Mouse (Mus musculus) CH12.LX (cell line): ENCODE measurements around the gene Them7. TPM values are rescaled to one million over a fixed set of nuclear protein-coding genes. Genes with fewer than 3 reads are reported as not detected.
A peak's percentile ranks its signal among the peaks of the same experiment; 100 is the strongest.

Experiments used
- DNase-seq: peaks from one replicate; pipeline ENCODE4 v3.0.0-alpha.2; 2013; ENCODE audit errors: extremely low read depth
- H3K27ac ChIP-seq: 2 replicates; pipeline ENCODE4 v1.5.1; 2012; ENCODE audit warnings: low read depth, mild to moderate bottlenecking, control low read depth, moderate library complexity; ENCODE audit not compliant: insufficient read depth
- H3K27me3 ChIP-seq: replicated peaks from 2 replicates; pipeline ENCODE3; 2012; ENCODE audit warnings: inconsistent platforms
- H3K36me3 ChIP-seq, 2 experiments: replicated peaks in 1 of 2; 2 replicates each; pipeline versions ENCODE3 to v1.6.1; 2012; ENCODE audit warnings: inconsistent platforms in 1 of 2, low read length in 1 of 2, mild to moderate bottlenecking in 1 of 2, mixed read lengths in 1 of 2, moderate library complexity in 1 of 2; ENCODE audit not compliant: control insufficient read depth in 1 of 2, insufficient read depth in 1 of 2
- H3K4me1 ChIP-seq, 2 experiments: 2 replicates each; pipeline ENCODE4 v1.6.1; 2012; ENCODE audit warnings: inconsistent platforms in 1 of 2, moderate library complexity in 1 of 2; ENCODE audit not compliant: insufficient read depth in 2 of 2, control insufficient read depth in 1 of 2
- H3K4me2 ChIP-seq: 2 replicates; pipeline ENCODE4 v1.6.1; 2012; ENCODE audit warnings: low read depth, mild to moderate bottlenecking, control low read depth; ENCODE audit not compliant: poor library complexity, insufficient read depth, severe bottlenecking
- H3K4me3 ChIP-seq, 3 experiments: fragments of 150-350 bp in 1 of 3; sonication (generic) in 1 of 3; replicated peaks in 1 of 3; 2 replicates each; pipeline versions ENCODE3 to v1.5.1; 2011 to 2012; ENCODE audit warnings: low read depth in 2 of 3, low read length in 2 of 3, mild to moderate bottlenecking in 2 of 3, moderate library complexity in 2 of 3, control low read depth in 1 of 3, improper control_type of control experiment in 1 of 3, inconsistent platforms in 1 of 3, mixed read lengths in 1 of 3; ENCODE audit not compliant: poor library complexity in 1 of 3
- H3K79me2 ChIP-seq: replicated peaks from 2 replicates; pipeline ENCODE4 v1.6.1; 2012; ENCODE audit warnings: mild to moderate bottlenecking, moderate library complexity; ENCODE audit not compliant: control insufficient read depth, poor library complexity, insufficient read depth, severe bottlenecking; ENCODE audit errors: extremely low read depth
- H3K9ac ChIP-seq: 2 replicates; pipeline ENCODE4 v1.6.1; 2012; ENCODE audit warnings: low read depth, mild to moderate bottlenecking, control low read depth, moderate library complexity; ENCODE audit not compliant: insufficient read depth
- H3K9me3 ChIP-seq: replicated peaks from 2 replicates; pipeline ENCODE3; 2012; ENCODE audit warnings: low read length, inconsistent platforms, mixed read lengths
- CHD2 ChIP-seq: IDR thresholded peaks from 2 replicates; pipeline ENCODE4 v1.6.1; 2011; ENCODE audit warnings: low read length, improper control_type of control experiment
- CTCF ChIP-seq, 2 experiments: IDR thresholded peaks in 1 of 2; conservative IDR thresholded peaks in 1 of 2; 2 replicates each; pipeline ENCODE4 v1.5.1; 2011 to 2012; ENCODE audit warnings: low read depth in 2 of 2, low read length in 2 of 2, improper control_type of control experiment in 1 of 2, inconsistent platforms in 1 of 2, mild to moderate bottlenecking in 1 of 2, moderate library complexity in 1 of 2
- E2F4 ChIP-seq: IDR thresholded peaks from 2 replicates; pipeline ENCODE4 v1.6.1; 2011; ENCODE audit warnings: low read depth, low read length, improper control_type of control experiment; ENCODE audit not compliant: insufficient replicate concordance
- EP300 ChIP-seq: IDR thresholded peaks from 2 replicates; pipeline ENCODE4 v1.6.1; 2011; ENCODE audit warnings: low read length, improper control_type of control experiment
- ETS1 ChIP-seq: conservative IDR thresholded peaks from 2 replicates; pipeline ENCODE4 v1.6.1; 2012; ENCODE audit warnings: low read depth, mild to moderate bottlenecking, inconsistent platforms, low read length, improper control_type of control experiment, moderate library complexity
- GABPA ChIP-seq: IDR thresholded peaks from 2 replicates; pipeline ENCODE4 v1.6.1; 2012; ENCODE audit warnings: low read depth, low read length, improper control_type of control experiment, inconsistent platforms; ENCODE audit not compliant: insufficient replicate concordance
- IRF4 ChIP-seq: IDR thresholded peaks from 2 replicates; pipeline ENCODE4 v1.6.1; 2014; ENCODE audit warnings: low read depth, mild to moderate bottlenecking, inconsistent platforms, low read length, improper control_type of control experiment
- JUN ChIP-seq: IDR thresholded peaks from 2 replicates; pipeline ENCODE4 v1.6.1; 2011; ENCODE audit warnings: low read depth, mild to moderate bottlenecking, low read length, improper control_type of control experiment, moderate library complexity; ENCODE audit not compliant: insufficient read depth
- JUND ChIP-seq: conservative IDR thresholded peaks from 2 replicates; pipeline ENCODE4 v1.6.1; 2011; ENCODE audit warnings: low read depth, low read length, improper control_type of control experiment
- KAT2A ChIP-seq: IDR thresholded peaks from 2 replicates; pipeline ENCODE4 v1.6.1; 2012; ENCODE audit warnings: low read length, improper control_type of control experiment, inconsistent platforms; ENCODE audit not compliant: insufficient replicate concordance
- MAFK ChIP-seq: IDR thresholded peaks from 2 replicates; pipeline ENCODE4 v1.6.1; 2011; ENCODE audit warnings: low read length, improper control_type of control experiment; ENCODE audit not compliant: insufficient replicate concordance
- MAX ChIP-seq: IDR thresholded peaks from 2 replicates; pipeline ENCODE4 v1.6.1; 2011; ENCODE audit warnings: low read length, improper control_type of control experiment
- MAZ ChIP-seq: IDR thresholded peaks from 2 replicates; pipeline ENCODE4 v1.6.1; 2012; ENCODE audit warnings: low read depth, mild to moderate bottlenecking, inconsistent platforms, low read length, improper control_type of control experiment, moderate library complexity
- MEF2A ChIP-seq: IDR thresholded peaks from 2 replicates; pipeline ENCODE4 v1.6.1; 2014; ENCODE audit warnings: low read depth, mild to moderate bottlenecking, inconsistent platforms, low read length, improper control_type of control experiment, borderline replicate concordance
- MXI1 ChIP-seq: IDR thresholded peaks from 2 replicates; pipeline ENCODE4 v1.6.1; 2011; ENCODE audit warnings: mild to moderate bottlenecking, low read depth, low read length, improper control_type of control experiment
- MYC ChIP-seq: IDR thresholded peaks from 2 replicates; pipeline ENCODE4 v1.6.1; 2011; ENCODE audit warnings: low read depth, mild to moderate bottlenecking, improper control_type of control experiment, low read length
- NELFE ChIP-seq: IDR thresholded peaks from 2 replicates; pipeline ENCODE4 v1.6.1; 2011; ENCODE audit warnings: low read depth, low read length, improper control_type of control experiment
- NRF1 ChIP-seq: IDR thresholded peaks from 2 replicates; pipeline ENCODE4 v1.6.1; 2014; ENCODE audit warnings: low read depth, mild to moderate bottlenecking, inconsistent platforms, low read length, improper control_type of control experiment, moderate library complexity
- POLR2A ChIP-seq: IDR thresholded peaks from 2 replicates; pipeline ENCODE4 v1.6.1; 2011; ENCODE audit warnings: low read depth, mild to moderate bottlenecking, improper control_type of control experiment, low read length
- RAD21 ChIP-seq: IDR thresholded peaks from 2 replicates; pipeline ENCODE4 v1.6.1; 2011; ENCODE audit warnings: low read depth, mild to moderate bottlenecking, low read length, improper control_type of control experiment, moderate library complexity
- RCOR1 ChIP-seq: conservative IDR thresholded peaks from 2 replicates; pipeline ENCODE4 v1.6.1; 2012; ENCODE audit warnings: low read depth, mild to moderate bottlenecking, inconsistent platforms, low read length, improper control_type of control experiment
- SIN3A ChIP-seq: IDR thresholded peaks from 2 replicates; pipeline ENCODE4 v1.6.1; 2012; ENCODE audit warnings: low read length, improper control_type of control experiment, inconsistent platforms
- SMC3 ChIP-seq: IDR thresholded peaks from 2 replicates; pipeline ENCODE4 v1.6.1; 2011; ENCODE audit warnings: low read depth, low read length, improper control_type of control experiment
- TBP ChIP-seq: conservative IDR thresholded peaks from 2 replicates; pipeline ENCODE4 v1.6.1; 2011; ENCODE audit warnings: low read depth, low read length, improper control_type of control experiment
- TCF12 ChIP-seq: IDR thresholded peaks from 2 replicates; pipeline ENCODE4 v1.6.1; 2014; ENCODE audit warnings: low read depth, mild to moderate bottlenecking, inconsistent platforms, low read length, improper control_type of control experiment
- USF1 ChIP-seq: IDR thresholded peaks from 2 replicates; pipeline ENCODE4 v1.6.1; 2014; ENCODE audit warnings: low read depth, mild to moderate bottlenecking, inconsistent platforms, low read length, improper control_type of control experiment
- USF2 ChIP-seq: conservative IDR thresholded peaks from 2 replicates; pipeline ENCODE4 v1.6.1; 2011; ENCODE audit warnings: low read depth, low read length, improper control_type of control experiment
- ZC3H11A ChIP-seq: IDR thresholded peaks from 2 replicates; pipeline ENCODE4 v1.6.1; 2012; ENCODE audit warnings: low read depth, mild to moderate bottlenecking, inconsistent platforms, low read length, improper control_type of control experiment
- ZKSCAN1 ChIP-seq: IDR thresholded peaks from 2 replicates; pipeline ENCODE4 v1.6.1; 2012; ENCODE audit warnings: low read depth, inconsistent platforms, low read length, improper control_type of control experiment, borderline replicate concordance
- ZMIZ1 ChIP-seq: IDR thresholded peaks from 2 replicates; pipeline ENCODE4 v1.6.1; 2012; ENCODE audit warnings: low read depth, mild to moderate bottlenecking, inconsistent platforms, low read length, improper control_type of control experiment
- ZNF384 ChIP-seq: IDR thresholded peaks from 2 replicates; pipeline ENCODE4 v1.6.1; 2012; ENCODE audit warnings: low read depth, low read length, improper control_type of control experiment, inconsistent platforms
- dilution Hi-C: fragments of 300-500 bp; cut with MboI; formaldehyde crosslinking; loops from 2 replicates; pipeline ENCODE4 v1.14.3; 2020; ENCODE audit warnings: low sequenced_read_pairs; ENCODE audit not compliant: extremely low pct_unique_long_range_greater_than_20kb, extremely low pct_ligation_motif_present
- in situ Hi-C: fragments of 300-500 bp; cut with MboI; formaldehyde crosslinking; loops from 3 replicates; pipeline ENCODE4 v1.14.3; 2019; ENCODE audit warnings: low sequenced_read_pairs, low pct_ligation_motif_present, low pct_unique_long_range_greater_than_20kb, mixed read lengths
- polyA plus RNA-seq: library from polyadenylated mRNA; unstranded; fragments of >175 nt; gene quantifications from 2 replicates; pipeline ENCODE4 v1.2.1, GENCODE M21; 2012; ENCODE audit warnings: low read depth; ENCODE audit not compliant: insufficient read length
- total RNA-seq, 2 experiments: library from RNA; depleted of rRNA; stranded (reverse); fragments of 300-350 nt in 1 of 2; fragments of >200 nt in 1 of 2; gene quantifications; 2 replicates each; pipeline ENCODE4 v1.2.3; 2012 to 2014

Gene Them7
- total and polyA plus RNA-seq, 3 experiments: not detected

DNA sequence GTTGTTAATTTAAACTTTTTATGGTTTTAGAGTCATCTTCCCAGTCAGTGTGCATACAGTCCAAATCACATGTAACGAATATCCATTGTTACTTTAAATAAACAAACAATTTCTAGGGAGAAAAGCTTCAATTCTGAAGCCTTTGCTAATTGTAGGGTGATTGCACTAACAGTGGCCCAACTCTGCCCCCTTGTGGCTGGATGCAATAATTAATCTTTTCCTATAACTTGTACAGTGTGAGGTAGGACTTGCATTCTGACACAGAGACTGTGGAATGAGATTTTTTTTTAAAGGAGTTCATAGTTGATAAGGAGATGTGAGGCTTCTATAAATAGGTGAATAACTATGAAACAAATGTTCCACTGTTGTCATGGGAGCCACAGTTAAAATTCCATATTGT lies 6.2 kb downstream of the Them7 start:
- Histone ChIP-seq H3K9me3 (no peaks in the 10 kb centered on the region), H3K4me1 (no peaks in the 10 kb centered on the region), H3K4me2 (no peak overlapping the region), H3K27me3 (no peaks in the 10 kb centered on the region), H3K36me3 (no peaks in the 10 kb centered on the region), H3K27ac (no peak overlapping the region), H3K9ac (no peak overlapping the region), H3K4me3 (no peak overlapping the region), H3K79me2 (no peaks in the 10 kb centered on the region)
- in situ Hi-C loops: loop anchor here (5.0 kb wide), 1 partner anchor 338 kb away; no protein-coding TSS in a partner anchor
- TF ChIP-seq GABPA (no peak), TBP (no peak), ZMIZ1 (no peak), NRF1 (no peak), SIN3A (no peak), E2F4 (no peak), ZNF384 (0 out of 2 replicates have a peak, but pooled peaks have one; percentile 22), MYC (no peak), CTCF (conservative IDR thresholded peaks at IDR 0.05 in 1 of 2, IDR thresholded peaks at IDR 0.05 in 1 of 2; ENCODE audit: low read depth in 2 of 2, low read length in 2 of 2) (peak; percentile 23 to 89; a peak in 3 of 4 replicates), MAX (no peak), EP300 (no peak), NELFE (no peak), ZC3H11A (peak; percentile 48), MXI1 (0 out of 2 replicates have a peak, but pooled peaks have one; percentile 34), ZKSCAN1 (no peak), MAZ (no peak), POLR2A (no peak), KAT2A (no peak), MEF2A (no peak), IRF4 (peak; percentile 37; the same call in 1 of the 2 replicates), RCOR1 (no peak), TCF12 (no peak), JUND (peak; percentile 42; the same call in 1 of the 2 replicates), CHD2 (no peak), SMC3 (peak; percentile 74), ETS1 (no peak), USF2 (no peak), USF1 (no peak), JUN (no peak), RAD21 (peak; percentile 88), MAFK (no peak; the same call in 1 of the 2 replicates)
- peak; percentile 58 for DNase-seq
- dilution Hi-C loops: no loop called here
